8 mouse cellular contexts compared by ENCODE assay signal in genomic region chr5:106825301-106825853, GRCm38 (mm10).
DNase-seq lines count a peak whose midpoint lies in the region; ATAC-seq lines count a peak whose summit lies in the region.

No protein-coding gene starts in this region.

- peak overlapping the region; percentile 59 for H3K4me2 ChIP-seq in lung, embryonic 16.5 days (ENCODE audit: low read depth, low read length)

- H3K4me3 ChIP-seq in lung, embryonic 16.5 days (ENCODE audit: low read length) = peak overlapping the region; percentile 40

- H3K9ac ChIP-seq in lung, embryonic 16.5 days (ENCODE audit: low read length) = peak overlapping the region; percentile 27; the same call in 1 of the 2 replicates

- peak; percentile 70 for ATAC-seq in frontal cortex, adult (ENCODE audit: low TSS enrichment)
- no peak; the same call in 1 of the 2 replicates for ATAC-seq in lung, embryonic 16.5 days (ENCODE audit: low read depth)
- peak; percentile 66 for ATAC-seq in neutrophil, adult 5-6 weeks (ENCODE audit: extremely low read depth, insufficient number of reproducible peaks, low FRiP score, poor library complexity, severe bottlenecking)

- H3K27me3 ChIP-seq in lung, embryonic 16.5 days (ENCODE audit: control insufficient read depth, insufficient read depth, low read depth, low read length) = no peaks in the 10 kb centered on the region

- no peaks in the 10 kb centered on the region for H3K9me3 ChIP-seq in lung, embryonic 16.5 days (ENCODE audit: control insufficient read depth, low read length)

- H3K4me1 ChIP-seq in lung, embryonic 16.5 days (replicated peaks; ENCODE audit: control insufficient read depth, insufficient read depth, low read length) = no peaks in the 10 kb centered on the region

- H3K27ac ChIP-seq in lung, embryonic 16.5 days (ENCODE audit: low read length) = no peak overlapping the region

- DNase-seq in frontal cortex, postnatal 25 days (ENCODE audit: low spot score in 2 of 2) = no peak
- peak; percentile 34 to 50 for DNase-seq in adrenal gland, postnatal 36 days
- DNase-seq in frontal cortex, postnatal 10 days (ENCODE audit: low spot score in 2 of 2) = peak; percentile 18 to 26
- DNase-seq in kidney, postnatal 36 days = peak; percentile 12 to 29
- peak; percentile 52 for DNase-seq in thymus, postnatal 36 days

- no peaks in the 10 kb centered on the region for H3K36me3 ChIP-seq in lung, embryonic 16.5 days (ENCODE audit: control insufficient read depth, insufficient read depth, low read length)

- 6% methylated on average over 19 of the region's 19 CpGs for WGBS in lung, embryonic 16.5 days

Comparison
In these comparisons a context has a peak if more than half of its experiments do, and no peak if none do; other contexts are left out.
1. DNase-seq: peak in adrenal gland, postnatal 36 days (2 of 2), frontal cortex, postnatal 10 days (2 of 2), kidney, postnatal 36 days (2 of 2) and thymus, postnatal 36 days (2 of 2); none in frontal cortex, postnatal 25 days (0 of 2).